ENCODE assay signal across 18 mouse cellular contexts in genomic region chr12:31581319-31581810, GRCm38 (mm10). TPM values are rescaled to one million over a fixed set of nuclear protein-coding genes. Genes with fewer than 3 reads are reported as not detected.
DNase-seq lines count a peak whose midpoint lies in the region; ATAC-seq and TF ChIP-seq lines count a peak whose summit lies in the region.
"Had no signal": no experiment of that assay in that cellular context is flagged by ENCODE, and none has a peak within 500 bp of the region (broad histone marks: within the 10 kb centered on the region; RNA-seq: fewer than 3 reads in every experiment).

No protein-coding gene starts in this region.

- WGBS in forebrain, embryonic 14.5 days, result 41% methylated on average over 7 of the region's 7 CpGs
- WGBS in forebrain, embryonic 11.5 days, result 60% methylated on average over 7 of the region's 7 CpGs
- 49% methylated on average over 7 of the region's 7 CpGs for WGBS in hindbrain, embryonic 13.5 days
- WGBS in hindbrain, embryonic 10.5 days, result 54% methylated on average over 7 of the region's 7 CpGs
- 74% methylated on average over 7 of the region's 7 CpGs for WGBS in limb, embryonic 14.5 days
- 76% methylated on average over 7 of the region's 7 CpGs for WGBS in limb, embryonic 10.5 days
- 20% methylated on average over 7 of the region's 7 CpGs for WGBS in forebrain, postnatal 0 days

- ATAC-seq in forebrain, embryonic 14.5 days, result peak; percentile 74; the same call in 1 of the 2 replicates
- ATAC-seq in forebrain, embryonic 11.5 days (replicated peaks; ENCODE audit: low FRiP score), result no peak
- ATAC-seq in hindbrain, embryonic 13.5 days (ENCODE audit: low FRiP score), result peak; percentile 16; the same call in 1 of the 2 replicates
- ATAC-seq in limb, embryonic 14.5 days (ENCODE audit: low FRiP score, low read depth), result peak; percentile 30; the same call in 1 of the 2 replicates
- peak; percentile 76 for ATAC-seq in forebrain, postnatal 0 days

- H3K9ac ChIP-seq in forebrain, embryonic 14.5 days (ENCODE audit: low read length), result no peak overlapping the region
- no peak overlapping the region for H3K9ac ChIP-seq in forebrain, embryonic 11.5 days (ENCODE audit: low read length)
- no peak overlapping the region for H3K9ac ChIP-seq in hindbrain, embryonic 13.5 days
- no peak overlapping the region for H3K9ac ChIP-seq in limb, embryonic 14.5 days (ENCODE audit: low read depth, low read length, severe bottlenecking)
- no peak overlapping the region for H3K9ac ChIP-seq in forebrain, postnatal 0 days
- H3K9ac ChIP-seq: heart, embryonic 12.5 days; liver, embryonic 13.5 days; neural tube, embryonic 15.5 days had no signal

- H3K9me3 ChIP-seq in forebrain, embryonic 14.5 days (replicated peaks; ENCODE audit: control insufficient read depth, low read length), result no peaks in the 10 kb centered on the region
- H3K9me3 ChIP-seq in forebrain, embryonic 11.5 days (ENCODE audit: control insufficient read depth, low read length), result no peaks in the 10 kb centered on the region
- no peaks in the 10 kb centered on the region for H3K9me3 ChIP-seq in hindbrain, embryonic 13.5 days
- H3K9me3 ChIP-seq in hindbrain, embryonic 10.5 days, result no peaks in the 10 kb centered on the region
- no peaks in the 10 kb centered on the region for H3K9me3 ChIP-seq in limb, embryonic 14.5 days (ENCODE audit: control insufficient read depth, low read length)
- no peaks in the 10 kb centered on the region for H3K9me3 ChIP-seq in limb, embryonic 10.5 days (replicated peaks)
- no peaks in the 10 kb centered on the region for H3K9me3 ChIP-seq in forebrain, postnatal 0 days (ENCODE audit: low read length)
- H3K9me3 ChIP-seq: heart, embryonic 12.5 days; liver, embryonic 13.5 days; neural tube, embryonic 15.5 days had no signal

- no peaks in the 10 kb centered on the region for H3K27me3 ChIP-seq in forebrain, embryonic 14.5 days (replicated peaks; ENCODE audit: control insufficient read depth, insufficient read depth, low read length)
- H3K27me3 ChIP-seq in forebrain, embryonic 11.5 days (ENCODE audit: control insufficient read depth, insufficient read depth, low read length), result no peaks in the 10 kb centered on the region
- H3K27me3 ChIP-seq in hindbrain, embryonic 13.5 days, result no peaks in the 10 kb centered on the region
- no peaks in the 10 kb centered on the region for H3K27me3 ChIP-seq in hindbrain, embryonic 10.5 days (ENCODE audit: insufficient read depth, poor library complexity, severe bottlenecking)
- no peaks in the 10 kb centered on the region for H3K27me3 ChIP-seq in limb, embryonic 14.5 days (ENCODE audit: control insufficient read depth, insufficient read depth, low read length)
- H3K27me3 ChIP-seq in limb, embryonic 10.5 days (ENCODE audit: low read depth, poor library complexity, severe bottlenecking), result no peaks in the 10 kb centered on the region
- H3K27me3 ChIP-seq in forebrain, postnatal 0 days (ENCODE audit: insufficient read depth, low read length), result no peaks in the 10 kb centered on the region
- H3K27me3 ChIP-seq: heart, embryonic 12.5 days; liver, embryonic 13.5 days; neural tube, embryonic 15.5 days had no signal

- no peak for TF ChIP-seq POLR2A in limb, embryonic 14.5 days (IDR thresholded peaks at IDR 0.05; ENCODE audit: borderline replicate concordance, extremely low read depth, insufficient read depth, insufficient read length)

- no peak overlapping the region for H3K4me2 ChIP-seq in forebrain, embryonic 14.5 days (ENCODE audit: low read length)
- H3K4me2 ChIP-seq in forebrain, embryonic 11.5 days (ENCODE audit: low read depth, low read length, severe bottlenecking), result no peak overlapping the region
- H3K4me2 ChIP-seq in hindbrain, embryonic 13.5 days, result no peak overlapping the region
- H3K4me2 ChIP-seq in limb, embryonic 14.5 days (replicated peaks; ENCODE audit: low read depth, low read length, severe bottlenecking), result no peak overlapping the region
- H3K4me2 ChIP-seq in forebrain, postnatal 0 days (ENCODE audit: low read depth), result no peak overlapping the region
- H3K4me2 ChIP-seq: heart, embryonic 12.5 days; liver, embryonic 13.5 days; neural tube, embryonic 15.5 days had no signal

- no peak for TF ChIP-seq CTCF in forebrain, postnatal 0 days (IDR thresholded peaks at IDR 0.05; ENCODE audit: low read depth)

- no peak overlapping the region for H3K4me3 ChIP-seq in forebrain, embryonic 14.5 days (ENCODE audit: low read depth, low read length)
- H3K4me3 ChIP-seq in forebrain, embryonic 11.5 days (ENCODE audit: low read depth, low read length), result no peak overlapping the region
- no peak overlapping the region for H3K4me3 ChIP-seq in hindbrain, embryonic 13.5 days
- no peak overlapping the region for H3K4me3 ChIP-seq in hindbrain, embryonic 10.5 days
- no peak overlapping the region for H3K4me3 ChIP-seq in limb, embryonic 14.5 days (replicated peaks; ENCODE audit: low read length)
- H3K4me3 ChIP-seq in limb, embryonic 10.5 days, result no peak overlapping the region
- H3K4me3 ChIP-seq in forebrain, postnatal 0 days (ENCODE audit: low read depth, low read length), result no peak overlapping the region
- H3K4me3 ChIP-seq: heart, embryonic 12.5 days; liver, embryonic 13.5 days; neural tube, embryonic 15.5 days had no signal

- H3K4me1 ChIP-seq in forebrain, embryonic 14.5 days (ENCODE audit: control insufficient read depth, insufficient read depth, low read length), result peaks cover 7% of the 10 kb centered on the region
- H3K4me1 ChIP-seq in forebrain, embryonic 11.5 days (replicated peaks; ENCODE audit: control insufficient read depth, insufficient read depth, low read length), result peaks cover 3% of the 10 kb centered on the region; the same call in 1 of the 2 replicates
- peaks cover 8% of the 10 kb centered on the region for H3K4me1 ChIP-seq in hindbrain, embryonic 13.5 days (replicated peaks)
- peaks cover 6% of the 10 kb centered on the region for H3K4me1 ChIP-seq in hindbrain, embryonic 10.5 days (replicated peaks)
- H3K4me1 ChIP-seq in limb, embryonic 14.5 days (ENCODE audit: control insufficient read depth, insufficient read depth, low read length), result no peaks in the 10 kb centered on the region
- peaks cover 12% of the 10 kb centered on the region for H3K4me1 ChIP-seq in limb, embryonic 10.5 days
- no peaks in the 10 kb centered on the region for H3K4me1 ChIP-seq in forebrain, postnatal 0 days (ENCODE audit: insufficient read depth)
- H3K4me1 ChIP-seq: liver, embryonic 13.5 days had no signal

- peak; percentile 56 for DNase-seq in forebrain, embryonic 14.5 days (ENCODE audit: low spot score)
- DNase-seq in forebrain, embryonic 11.5 days (ENCODE audit: low spot score), result no peak
- no peak for DNase-seq in hindbrain, embryonic 10.5 days (ENCODE audit: low spot score)
- DNase-seq in limb, embryonic 14.5 days (ENCODE audit: low spot score), result no peak
- no peak for DNase-seq in limb, embryonic 10.5 days (ENCODE audit: low spot score)
- peak; percentile 67 for DNase-seq in forebrain, postnatal 0 days
- DNase-seq in spleen, adult 18-20 months, result no peak
- DNase-seq: gastrocnemius, postnatal 25 days; kidney, adult 9 months; kidney, postnatal 4 days; liver, embryonic 13.5 days; thymus, postnatal 36 days had no signal

- H3K27ac ChIP-seq in forebrain, embryonic 14.5 days (ENCODE audit: low read depth, low read length), result no peak overlapping the region; the same call in 1 of the 2 replicates
- H3K27ac ChIP-seq in forebrain, embryonic 11.5 days (ENCODE audit: low read depth, low read length), result no peak overlapping the region
- peak overlapping the region; percentile 24; the same call in 1 of the 2 replicates for H3K27ac ChIP-seq in hindbrain, embryonic 13.5 days
- H3K27ac ChIP-seq in hindbrain, embryonic 10.5 days, result no peak overlapping the region
- no peak overlapping the region for H3K27ac ChIP-seq in limb, embryonic 14.5 days (replicated peaks; ENCODE audit: low read depth, low read length)
- H3K27ac ChIP-seq in limb, embryonic 10.5 days, result no peak overlapping the region
- H3K27ac ChIP-seq in forebrain, postnatal 0 days (ENCODE audit: low read depth, low read length), result 0 out of 2 replicates have a peak overlapping the region, but pooled peaks have one; percentile 21
- H3K27ac ChIP-seq: liver, embryonic 13.5 days; neural tube, embryonic 15.5 days had no signal

- no peaks in the 10 kb centered on the region for H3K36me3 ChIP-seq in forebrain, embryonic 14.5 days (ENCODE audit: control insufficient read depth, insufficient read depth, low read length)
- no peaks in the 10 kb centered on the region for H3K36me3 ChIP-seq in forebrain, embryonic 11.5 days (ENCODE audit: control insufficient read depth, insufficient read depth, low read length)
- no peaks in the 10 kb centered on the region for H3K36me3 ChIP-seq in hindbrain, embryonic 13.5 days
- H3K36me3 ChIP-seq in hindbrain, embryonic 10.5 days, result no peaks in the 10 kb centered on the region
- no peaks in the 10 kb centered on the region for H3K36me3 ChIP-seq in limb, embryonic 14.5 days (ENCODE audit: control insufficient read depth, insufficient read depth, low read length)
- H3K36me3 ChIP-seq in limb, embryonic 10.5 days, result no peaks in the 10 kb centered on the region
- no peaks in the 10 kb centered on the region for H3K36me3 ChIP-seq in forebrain, postnatal 0 days (ENCODE audit: insufficient read depth)
- H3K36me3 ChIP-seq: heart, embryonic 12.5 days; liver, embryonic 13.5 days; neural tube, embryonic 15.5 days had no signal

RNA-seq across cellular contexts. Expression of gene Slc26a4, which starts 21.6 kb away (rescaled TPM):
- 0.09 TPM in 1 of 2 replicates, not detected in the other for polyA plus RNA-seq in forebrain, embryonic 14.5 days (2014; fragmentation: Nextera tagmentation; extraction: Ambion mirVana)
- not detected in 2 replicates for polyA plus RNA-seq in forebrain, embryonic 11.5 days (2014; fragmentation: Nextera tagmentation; extraction: Ambion mirVana)
- polyA plus RNA-seq in hindbrain, embryonic 13.5 days (2015; fragmentation: Nextera tagmentation; extraction: Ambion mirVana), result 0.08 and 0.10 TPM in 2 replicates
- 0.09 TPM in 1 of 2 replicates, not detected in the other for polyA plus RNA-seq in hindbrain, embryonic 10.5 days (2016; fragmentation: Nextera tagmentation; extraction: Ambion mirVana)
- polyA plus RNA-seq in limb, embryonic 14.5 days (2012; rRNA removed), result 0.05 and 0.06 TPM in 2 replicates
- polyA plus RNA-seq in limb, embryonic 14.5 days (2014; fragmentation: Nextera tagmentation; extraction: Ambion mirVana), result not detected in 2 replicates
- polyA plus RNA-seq in limb, embryonic 10.5 days (2016; fragmentation: Nextera tagmentation; extraction: Ambion mirVana), result 0.05 and 0.15 TPM in 2 replicates
- total RNA-seq in forebrain, postnatal 0 days (2014; rRNA removed), result 0.23 and 0.81 TPM in 2 replicates
- polyA plus RNA-seq in forebrain, postnatal 0 days (2015; fragmentation: Nextera tagmentation; extraction: Ambion mirVana), result 0.26 and 0.31 TPM in 2 replicates
- total RNA-seq: gastrocnemius, postnatal 25 days; megakaryocyte, adult 5-6 weeks; monocyte, adult 5-6 weeks had no signal
- polyA plus RNA-seq: liver, embryonic 13.5 days; lung, embryonic 16.5 days had no signal

RNA-seq across cellular contexts. Expression of gene Bcap29, which starts 53.1 kb away (rescaled TPM):
- polyA plus RNA-seq in forebrain, embryonic 14.5 days (2014; fragmentation: Nextera tagmentation; extraction: Ambion mirVana), result 27.8 and 32.7 TPM in 2 replicates
- 23.2 and 29.5 TPM in 2 replicates for polyA plus RNA-seq in forebrain, embryonic 11.5 days (2014; fragmentation: Nextera tagmentation; extraction: Ambion mirVana)
- 30.4 and 31.4 TPM in 2 replicates for polyA plus RNA-seq in hindbrain, embryonic 13.5 days (2015; fragmentation: Nextera tagmentation; extraction: Ambion mirVana)
- 19.7 and 21.0 TPM in 2 replicates for polyA plus RNA-seq in hindbrain, embryonic 10.5 days (2016; fragmentation: Nextera tagmentation; extraction: Ambion mirVana)
- 10.3 and 13.5 TPM in 2 replicates for polyA plus RNA-seq in limb, embryonic 14.5 days (2012; rRNA removed)
- 32.5 and 34.0 TPM in 2 replicates for polyA plus RNA-seq in limb, embryonic 14.5 days (2014; fragmentation: Nextera tagmentation; extraction: Ambion mirVana)
- polyA plus RNA-seq in limb, embryonic 10.5 days (2016; fragmentation: Nextera tagmentation; extraction: Ambion mirVana), result 32.8 and 33.0 TPM in 2 replicates
- 7.2 and 9.4 TPM in 2 replicates for total RNA-seq in forebrain, postnatal 0 days (2014; rRNA removed)
- polyA plus RNA-seq in forebrain, postnatal 0 days (2015; fragmentation: Nextera tagmentation; extraction: Ambion mirVana), result 29.3 and 32.0 TPM in 2 replicates

Comparison
In these comparisons a context has a peak if more than half of its experiments do, and no peak if none do; other contexts are left out.
1. DNase-seq: peak in forebrain, embryonic 14.5 days (single experiment) and forebrain, postnatal 0 days (single experiment); none in forebrain, embryonic 11.5 days (single experiment), hindbrain, embryonic 10.5 days (single experiment), limb, embryonic 14.5 days (single experiment), limb, embryonic 10.5 days (single experiment) and spleen, adult 18-20 months (0 of 2).
2. H3K27ac ChIP-seq: peak in hindbrain, embryonic 13.5 days (single experiment) and forebrain, postnatal 0 days (single experiment); none in forebrain, embryonic 14.5 days (single experiment), forebrain, embryonic 11.5 days (single experiment), hindbrain, embryonic 10.5 days (single experiment), limb, embryonic 14.5 days (single experiment) and limb, embryonic 10.5 days (single experiment).